Mouse (Mus musculus): Measurements from ENCODE around the gene Pygo2. TPM values are rescaled to one million over a fixed set of nuclear protein-coding genes. Genes with fewer than 3 reads are reported as not detected.

Pygo2 gene
- polyA plus RNA-seq, 1 experiment: 38.0 TPM

DNA sequence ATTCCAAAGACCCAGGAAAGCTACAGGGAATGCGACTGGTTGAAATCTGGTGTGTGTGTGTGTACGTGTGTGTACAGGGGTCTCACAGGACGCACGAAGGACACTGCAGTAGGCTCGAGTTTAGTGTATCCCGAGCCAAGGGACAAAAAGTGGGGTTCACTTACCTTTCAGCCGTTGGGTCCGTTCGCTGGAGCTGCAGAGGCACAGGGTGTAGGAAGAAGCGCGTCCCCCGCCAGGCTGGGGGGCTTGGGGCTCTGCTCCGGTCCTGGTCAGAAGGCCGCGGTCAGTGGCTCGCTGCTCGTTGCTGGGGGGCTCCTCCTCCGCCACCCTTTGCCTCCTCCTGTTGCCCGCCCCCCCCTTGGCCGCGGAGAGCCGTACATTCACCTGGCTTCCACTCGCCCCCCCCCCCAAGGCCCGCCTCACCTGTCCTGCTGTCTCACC, 37.1 kb upstream of the Pygo2 start:
- DNase-seq (ENCODE audit: low spot score): peak; percentile 55

GRCm38 (mm10) chr3:89393605-89394004, 36.4 kb upstream of the Pygo2 start:
- DNase-seq (ENCODE audit: low spot score): peak; percentile 94

DNA sequence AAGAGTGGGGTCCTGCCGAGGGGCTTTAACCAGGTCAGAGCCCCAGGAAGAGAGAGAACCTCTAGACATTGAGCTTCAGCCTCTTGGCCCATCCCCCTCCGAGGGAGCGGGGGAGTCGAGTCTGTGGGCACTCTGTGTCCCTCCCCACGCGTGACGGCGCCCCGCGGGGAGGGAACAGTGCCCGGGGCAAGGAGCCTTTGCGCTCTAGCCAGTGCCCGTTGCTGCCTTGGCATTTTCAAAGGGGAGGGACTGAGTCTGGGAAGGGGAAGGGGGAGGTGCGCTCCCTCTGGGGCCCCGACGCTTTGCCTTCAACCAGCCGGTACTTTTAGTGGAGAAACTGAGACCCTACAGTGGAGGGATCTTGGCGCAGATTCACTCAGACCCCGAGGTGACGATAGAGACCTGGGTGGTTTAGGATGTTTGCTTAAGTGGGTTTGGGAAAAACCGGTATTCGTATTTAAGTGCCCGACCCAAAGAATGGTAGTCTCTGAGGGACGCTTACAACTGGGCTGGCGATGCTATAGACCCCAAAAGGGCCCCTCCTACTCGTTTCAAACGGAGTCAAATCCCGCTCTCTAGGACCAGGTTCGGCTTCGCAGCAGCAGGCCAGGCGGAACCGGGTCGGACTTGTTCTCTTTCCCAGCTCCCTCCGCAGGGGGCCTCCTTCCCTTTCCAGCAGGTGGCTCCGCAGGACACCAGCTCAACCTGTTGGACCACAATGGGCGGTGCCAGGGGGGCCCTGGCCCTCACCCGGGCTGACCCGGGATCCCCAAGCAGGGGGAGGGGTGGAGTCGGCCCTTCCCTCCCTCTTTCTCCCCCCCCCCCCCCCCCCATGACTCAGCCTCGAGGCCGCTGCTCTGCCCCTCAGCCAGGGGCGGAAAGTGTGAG, 35.8 kb upstream of the Pygo2 start, which contains the start of gene Zbtb7b:
TSS of gene Zbtb7b (minus strand) at position 771 of the 888 bp plus-strand sequence.
- DNase-seq (ENCODE audit: low spot score): peak; percentile 82

- DNase-seq (ENCODE audit: low spot score): peak; percentile 60
These were observed 35.1 kb upstream of the Pygo2 start for GRCm38 (mm10) chr3:89394894-89395256.

- DNase-seq (ENCODE audit: low spot score): no peak
These were observed 34.6 kb upstream of the Pygo2 start for GRCm38 (mm10) chr3:89395419-89395805.

DNA sequence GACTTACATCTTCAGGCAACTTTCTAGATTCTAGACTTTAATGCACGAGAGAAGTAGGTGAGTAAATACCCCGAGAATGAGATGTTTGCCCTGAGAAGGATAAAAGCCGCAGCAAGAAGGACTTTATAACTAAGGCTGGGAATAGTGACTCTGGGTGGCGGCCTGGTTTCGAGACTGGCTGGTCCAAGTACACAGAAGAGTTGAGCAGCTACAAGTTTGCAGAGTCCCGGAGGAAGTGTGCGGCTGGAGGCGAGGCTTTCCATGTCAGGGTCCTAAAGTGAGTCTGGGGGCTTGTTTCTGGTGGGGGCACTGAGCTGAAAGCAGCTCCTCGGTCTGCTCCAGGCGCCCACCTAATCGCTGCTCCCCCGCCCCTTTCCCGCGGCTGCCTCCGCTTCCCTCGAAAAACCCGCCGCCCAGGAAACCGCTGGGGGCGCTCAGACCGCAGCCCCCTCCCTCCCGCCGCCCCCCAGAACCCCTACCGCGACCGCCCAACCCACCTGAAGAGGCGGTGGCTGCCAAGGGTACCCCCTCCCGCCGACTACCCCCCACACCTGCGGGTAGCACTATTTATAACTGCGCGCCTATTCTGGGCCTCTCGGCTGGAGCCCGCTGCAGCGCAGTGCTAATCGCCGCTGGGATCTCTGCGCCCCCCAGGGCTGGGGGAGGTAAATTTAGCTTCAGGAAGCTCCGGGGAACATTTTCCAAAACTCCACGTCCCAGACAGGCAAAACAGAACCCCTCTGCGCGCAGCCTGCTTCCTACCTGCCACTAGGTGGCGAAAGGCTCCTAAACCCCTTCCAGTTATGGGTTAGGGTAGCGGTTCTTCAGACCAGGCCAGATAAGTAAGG, 34.0 kb upstream of the Pygo2 start:
- DNase-seq (ENCODE audit: low spot score): peak; percentile 41

- no peak for DNase-seq (ENCODE audit: low spot score)
These were observed 33.4 kb upstream of the Pygo2 start for GRCm38 (mm10) chr3:89396654-89397005.

DNA sequence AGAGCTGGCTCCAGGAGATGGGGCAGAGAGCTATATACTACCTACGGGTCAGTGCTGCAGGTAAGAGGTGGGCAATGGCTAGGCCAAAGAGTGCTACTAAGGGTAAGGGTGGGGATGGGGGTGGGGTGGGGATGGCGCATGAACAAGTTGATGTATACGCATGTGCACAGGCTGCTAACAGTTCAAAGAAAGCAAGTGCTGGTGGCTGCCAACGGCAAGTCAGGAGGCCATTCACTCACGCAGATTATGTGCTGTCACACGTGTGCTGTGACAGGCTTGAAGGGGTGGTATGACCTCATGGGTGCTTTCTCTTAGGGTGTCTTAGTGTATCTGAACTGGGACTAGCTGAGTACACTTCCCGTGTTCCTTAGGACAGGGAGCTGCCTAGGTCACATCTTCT, 28.7 kb upstream of the Pygo2 start:
- DNase-seq (ENCODE audit: low spot score): no peak

GRCm38 (mm10) chr3:89402693-89403092, 27.3 kb upstream of the Pygo2 start, which contains the start of gene Lenep:
Gene Lenep (minus strand): TSS chr3:89402793.
- DNase-seq (ENCODE audit: low spot score): no peak

DNA sequence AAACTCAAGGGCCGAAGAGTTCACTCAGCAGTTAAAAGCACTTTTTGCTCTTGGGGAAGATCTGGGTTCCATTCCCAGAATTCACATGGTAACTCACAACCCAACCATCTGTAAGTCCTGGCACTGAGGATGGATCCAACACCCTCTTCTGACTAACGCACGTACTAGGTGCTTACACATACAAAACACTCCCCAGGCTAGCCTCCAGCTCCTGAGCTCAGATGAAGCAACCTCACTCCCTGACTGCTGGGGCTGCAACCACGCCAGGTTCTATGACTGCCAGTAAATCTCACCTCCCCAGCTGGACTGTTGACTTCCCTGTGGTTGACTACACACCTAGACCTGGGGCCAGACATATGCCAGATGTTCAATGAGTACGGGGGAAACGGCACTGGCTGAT, 23.1 kb upstream of the Pygo2 start:
- DNase-seq (ENCODE audit: low spot score): no peak

DNA sequence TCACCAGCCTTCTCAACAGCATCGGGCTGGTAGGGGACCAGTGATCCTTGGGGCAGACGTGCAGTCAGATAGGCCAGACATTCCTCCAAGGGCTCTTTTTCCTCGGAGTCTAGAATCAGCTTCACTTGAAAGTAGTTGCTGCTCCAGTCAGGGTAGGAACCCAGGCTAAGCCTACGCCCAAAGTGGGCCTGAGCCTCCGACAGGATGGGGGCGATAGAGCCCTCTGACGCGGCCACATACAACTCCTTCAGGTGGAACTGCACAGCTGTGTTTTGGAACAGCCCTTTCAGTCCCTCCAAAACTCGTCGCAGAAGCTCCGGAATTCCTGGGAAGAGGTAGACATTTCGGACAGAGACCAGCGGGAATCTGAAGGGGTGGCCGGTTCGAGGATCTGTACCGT, 21.6 kb upstream of the Pygo2 start:
- DNase-seq (ENCODE audit: low spot score): no peak

- DNase-seq (ENCODE audit: low spot score): no peak
These were observed 20.3 kb upstream of the Pygo2 start for GRCm38 (mm10) chr3:89409701-89410100.

GRCm38 (mm10) chr3:89410864-89411263, 19.1 kb upstream of the Pygo2 start:
- no peak for DNase-seq (ENCODE audit: low spot score)

DNA sequence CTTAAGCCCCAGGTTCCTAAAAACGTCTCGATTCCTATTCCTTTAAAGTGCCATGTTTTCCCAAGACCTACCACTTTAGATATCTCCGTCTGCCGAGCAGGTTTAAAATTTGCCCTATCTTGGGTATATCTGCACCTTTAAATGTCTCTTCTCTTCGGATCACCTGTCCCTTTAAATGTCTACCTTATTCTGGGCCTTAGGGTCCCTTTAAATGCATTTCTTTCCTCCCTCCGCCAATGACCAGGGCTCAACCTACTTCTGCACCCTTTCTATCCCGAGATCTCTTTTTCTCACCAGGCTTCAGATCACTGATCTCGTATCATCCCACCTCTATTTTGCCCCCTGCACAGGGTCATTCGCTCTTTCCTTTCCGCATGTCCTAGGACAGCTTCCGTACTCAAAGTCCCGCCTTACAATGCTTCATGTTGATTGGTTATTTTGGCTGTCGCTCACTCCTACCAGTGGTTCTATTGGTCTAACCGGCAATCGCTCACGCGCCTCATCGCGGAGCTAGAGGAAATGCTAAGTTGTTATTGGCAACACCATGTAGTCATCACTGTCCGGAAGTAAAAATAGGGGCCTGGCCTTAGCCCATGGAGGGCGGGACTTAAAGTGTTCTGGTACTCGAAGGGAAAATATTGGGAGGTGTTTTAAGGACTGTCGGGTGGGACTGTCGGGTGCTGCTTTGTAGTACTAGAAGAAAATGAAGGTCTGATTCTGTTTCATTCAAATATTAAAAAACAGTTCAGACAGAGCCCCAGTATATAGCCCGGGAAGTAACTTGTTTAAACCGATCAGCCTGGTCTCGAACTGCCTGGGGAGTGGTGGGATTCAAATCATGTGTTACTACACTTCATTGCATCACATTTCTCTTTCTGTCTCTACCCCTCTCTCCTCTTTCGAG, 18.3 kb upstream of the Pygo2 start, which contains the start of gene Flad1:
TSS of gene Flad1 (minus strand) at position 381 of the 904 bp plus-strand sequence.
- DNase-seq (ENCODE audit: low spot score): peak; percentile 82

- no peak for DNase-seq (ENCODE audit: low spot score)
These were observed 13.9 kb upstream of the Pygo2 start for GRCm38 (mm10) chr3:89416158-89416557.

GRCm38 (mm10) chr3:89417131-89417530, 12.9 kb upstream of the Pygo2 start:
- no peak for DNase-seq (ENCODE audit: low spot score)

DNA sequence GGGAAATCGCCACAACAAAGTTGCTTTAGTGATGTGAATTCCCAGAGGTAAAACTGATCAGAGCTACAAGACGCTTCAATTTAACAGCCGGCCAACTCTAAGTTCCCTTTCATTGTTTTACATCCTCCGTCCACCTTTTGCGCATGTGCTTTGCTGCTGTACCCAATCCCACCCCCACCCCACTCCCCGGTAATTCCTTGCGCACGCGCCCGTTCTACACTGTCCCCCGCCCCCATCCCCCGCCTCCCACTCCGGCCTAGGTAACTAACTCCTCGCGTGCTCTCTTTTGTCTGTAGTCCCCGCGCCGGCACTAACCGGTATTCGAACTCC, 12.2 kb upstream of the Pygo2 start:
- no peak for DNase-seq (ENCODE audit: low spot score)

DNA sequence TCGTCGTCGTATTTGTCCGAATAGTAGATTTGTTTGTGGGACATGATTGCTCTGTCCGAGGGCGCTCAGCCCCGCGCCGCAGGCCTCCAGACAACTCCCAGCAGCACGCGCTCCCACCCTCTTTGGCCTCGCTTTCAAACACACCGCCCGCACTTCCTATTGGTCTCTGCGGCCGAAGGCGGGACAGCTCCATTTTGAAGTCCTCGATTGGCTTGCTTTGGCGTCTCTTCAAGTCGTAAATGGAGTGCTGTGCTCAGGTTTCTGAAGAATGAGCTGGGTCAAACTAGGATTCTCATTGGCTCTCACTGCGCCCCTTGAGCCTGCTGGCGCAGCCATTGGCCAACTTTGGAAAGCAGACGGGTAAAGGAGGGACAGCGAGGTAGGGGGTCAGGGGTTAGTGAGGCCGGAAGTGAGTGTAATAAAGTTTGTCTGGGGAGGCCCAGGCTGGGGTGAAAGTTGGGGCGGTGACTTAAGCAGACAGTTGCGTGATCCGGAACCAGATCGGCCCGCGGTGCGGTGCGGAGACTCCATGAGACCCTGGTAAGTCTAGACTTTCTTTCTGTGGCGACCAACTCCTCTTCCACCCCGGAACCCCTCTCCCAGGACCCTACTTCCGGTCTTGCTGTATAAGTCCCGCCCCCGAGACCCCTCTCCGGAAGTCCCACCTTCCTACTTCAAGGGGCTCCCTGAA, 11.7 kb upstream of the Pygo2 start, which contains the start of the genes Cks1b and Shc1:
TSS of gene Cks1b (minus strand) at position 214 of the 691 bp plus-strand sequence.
TSS of gene Shc1 (plus strand) at position 274 of the 691 bp plus-strand sequence.
- DNase-seq (ENCODE audit: low spot score): peak; percentile 80

GRCm38 (mm10) chr3:89418861-89419250, 11.2 kb upstream of the Pygo2 start:
- DNase-seq (ENCODE audit: low spot score): no peak

- DNase-seq (ENCODE audit: low spot score): no peak
These were observed 10.4 kb upstream of the Pygo2 start for GRCm38 (mm10) chr3:89419571-89419970.

- no peak for DNase-seq (ENCODE audit: low spot score)
These were observed 10.0 kb upstream of the Pygo2 start for GRCm38 (mm10) chr3:89419981-89420380.
